Mouse (Mus musculus) gastrocnemius, postnatal 36 days (tissue): ENCODE results near the gene Vps72. TPM values are rescaled to one million over a fixed set of nuclear protein-coding genes. Genes with fewer than 3 reads are reported as not detected.

Experiments
- DNase-seq, 2 experiments: peaks; one replicate each; pipeline ENCODE4 v3.0.0; 2022
- intact Hi-C: fragments of 180-260 bp; cut with DNase I; formaldehyde crosslinking; loops from one replicate; pipeline ENCODE4 v1.15.1; 2025
- microRNA-seq, 2 experiments: library from miRNA; unstranded; fragments of <30 nt; microRNA quantifications; one replicate each; pipeline ENCODE4 v1.2.0; 2021
- total RNA-seq, 2 experiments: library from RNA; stranded (reverse); gene quantifications; 2 replicates each; pipeline ENCODE4 v1.2.3; 2021

Vps72 gene
- total RNA-seq, 2 experiments from 2014 or later, result 39.4 to 47.9 TPM

- intact Hi-C loops, result no loop called here
- DNase-seq, result no peak
Measured at GRCm38 (mm10) chr3:95161618-95162344, 51.0 kb downstream of the Vps72 start.

DNA sequence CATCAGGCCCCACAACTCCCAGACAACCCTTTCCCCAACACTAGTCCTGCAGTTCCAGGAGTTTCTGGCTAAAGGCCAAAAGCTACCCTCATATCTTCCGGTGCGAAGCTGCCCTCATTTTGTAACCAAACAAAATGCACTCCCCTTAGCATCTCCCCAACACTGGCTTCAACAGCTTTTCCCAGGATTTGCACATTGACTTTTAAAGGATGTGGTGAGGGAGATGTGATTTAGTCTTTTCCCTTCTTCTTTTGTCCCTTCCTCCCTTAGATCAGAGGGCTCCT lies 51.5 kb downstream of the Vps72 start:
- intact Hi-C loops, result no loop called here
- no peak for DNase-seq

GRCm38 (mm10) chr3:95163419-95164255 lies 52.8 kb downstream of the Vps72 start:
- intact Hi-C loops, result no loop called here

GRCm38 (mm10) chr3:95164256-95164550 lies 53.4 kb downstream of the Vps72 start:
- no peak for DNase-seq
- intact Hi-C loops, result no loop called here

More at GRCm38 (mm10) chr3:95163419-95164255, 52.8 kb downstream of the Vps72 start:
- DNase-seq, result peak; percentile 61 to 72

GRCm38 (mm10) chr3:95164840-95165239 lies 54.0 kb downstream of the Vps72 start:
- no peak for DNase-seq
- intact Hi-C loops, result no loop called here

DNA sequence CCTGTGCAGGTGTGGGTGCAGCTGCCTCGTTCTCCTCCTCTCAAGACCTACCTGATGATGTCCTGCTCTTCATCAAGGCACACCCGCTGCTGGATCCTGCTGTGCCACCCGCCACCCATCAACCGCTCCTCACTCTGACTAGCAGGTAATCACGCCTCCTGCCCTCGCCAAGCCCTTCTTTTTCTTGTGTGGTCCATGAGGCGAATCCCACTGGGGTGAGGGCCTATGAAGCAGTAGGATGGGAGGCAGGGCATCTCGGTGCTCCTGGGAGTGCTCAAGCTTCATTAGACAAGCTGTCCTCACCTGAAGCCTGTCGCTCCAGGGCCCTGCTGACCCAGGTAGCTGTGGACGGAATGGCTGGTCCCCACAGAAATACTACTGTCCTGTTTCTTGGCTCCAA lies 59.2 kb downstream of the Vps72 start:
- intact Hi-C loops, result loop anchor here (5.0 kb wide), 1 partner anchor 33 kb away; no protein-coding TSS in a partner anchor

GRCm38 (mm10) chr3:95171105-95171504 lies 60.3 kb downstream of the Vps72 start:
- intact Hi-C loops, result loop anchor here (5.0 kb wide), 1 partner anchor 34 kb away; no protein-coding TSS in a partner anchor
- DNase-seq, result no peak

More for the DNA sequence above, 59.2 kb downstream of the Vps72 start:
- DNase-seq, result no peak

Small RNAs within 50 kb of the gene (microRNA-seq; reads per million reads assigned to microRNA genes)
- 0 reads per million in 2 experiments for gene Mir8099-1

Other genes with a start within 250 kb of the Vps72 start
- gene Psmb4, start 224.1 kb upstream of the Vps72 start, total RNA-seq, result 100 to 1,000 TPM; 189 to 190 TPM
- gene Selenbp1, start 178.0 kb upstream of the Vps72 start, total RNA-seq, result 10 to 100 TPM in 1 of 2 experiments, 1 to 10 TPM in 1; 8.2 to 17.1 TPM
- 1 to 10 TPM; 3.8 to 5.7 TPM for gene Rfx5, start 156.9 kb upstream of the Vps72 start, total RNA-seq
- 10 to 100 TPM; 18.6 to 19.6 TPM for gene Pi4kb, start 136.3 kb upstream of the Vps72 start, total RNA-seq
- gene Zfp687, start 95.6 kb upstream of the Vps72 start, total RNA-seq, result 10 to 100 TPM in 1 of 2 experiments, 1 to 10 TPM in 1; 9.5 to 11.7 TPM
- 100 to 1,000 TPM; 178 to 188 TPM for gene Psmd4, start 68.4 kb upstream of the Vps72 start, total RNA-seq
- gene Pip5k1a, start 4.1 kb upstream of the Vps72 start, total RNA-seq, result 10 to 100 TPM; 20.2 to 24.8 TPM
- gene Tmod4, start 13.5 kb downstream of the Vps72 start, total RNA-seq, result 100 to 1,000 TPM; 623 to 679 TPM
- 10 to 100 TPM; 21.7 to 27.3 TPM for gene Scnm1, start 23.0 kb downstream of the Vps72 start, total RNA-seq
- 1 to 10 TPM; 6.4 to 8.2 TPM for gene Lysmd1, start 23.1 kb downstream of the Vps72 start, total RNA-seq
- under 1 TPM; 0.38 to 0.69 TPM for gene Tnfaip8l2, start 31.3 kb downstream of the Vps72 start, total RNA-seq
- gene Sema6c, start 49.4 kb downstream of the Vps72 start, total RNA-seq, result 10 to 100 TPM; 96.3 to 98.2 TPM
- 1 to 10 TPM; 6.6 to 8.0 TPM for gene Gabpb2, start 106.9 kb downstream of the Vps72 start, total RNA-seq
- gene Cdc42se1, start 117.7 kb downstream of the Vps72 start, total RNA-seq, result 10 to 100 TPM; 14.2 to 18.4 TPM
- gene Mllt11, start 121.1 kb downstream of the Vps72 start, total RNA-seq, result 10 to 100 TPM; 48.5 to 63.2 TPM
- gene Gm128, start 130.6 kb downstream of the Vps72 start, total RNA-seq, result not detected
- gene Bnipl, start 140.2 kb downstream of the Vps72 start, total RNA-seq, result not detected
- gene Mindy1, start 170.3 kb downstream of the Vps72 start, total RNA-seq, result 10 to 100 TPM; 21.3 to 23.8 TPM
- 10 to 100 TPM; 39.4 to 45.5 TPM for gene Prune1, start 171.1 kb downstream of the Vps72 start, total RNA-seq
- under 1 TPM in 1 of 2 experiments, not detected in 1; 0.64 TPM for gene Anxa9, start 196.2 kb downstream of the Vps72 start, total RNA-seq
- gene Cers2, start 203.8 kb downstream of the Vps72 start, total RNA-seq, result 10 to 100 TPM; 15.9 to 23.3 TPM
- 10 to 100 TPM in 1 of 2 experiments, 1 to 10 TPM in 1; 9.5 to 10.5 TPM for gene Setdb1, start 246.2 kb downstream of the Vps72 start, total RNA-seq